Mouse (Mus musculus) hindbrain, embryonic 10.5 days (tissue): ENCODE results near the gene Kcnj1. TPM values are rescaled to one million over a fixed set of nuclear protein-coding genes. Genes with fewer than 3 reads are reported as not detected.

ENCODE experiments used
- DNase-seq: peaks from one replicate; pipeline ENCODE4 v3.0.0-alpha.2; 2017; ENCODE audit warnings: low spot score
- H3K27ac ChIP-seq: fragments of 300-500 bp; sonication (generic); 2 replicates; pipeline ENCODE4 v1.5.1; 2016; ENCODE audit warnings: mild to moderate bottlenecking, moderate library complexity
- H3K27me3 ChIP-seq: fragments of 300-500 bp; sonication (generic); 2 replicates; pipeline ENCODE4 v1.6.1; 2016; ENCODE audit warnings: mild to moderate bottlenecking; ENCODE audit not compliant: poor library complexity, insufficient read depth, severe bottlenecking
- H3K36me3 ChIP-seq: fragments of 300-500 bp; sonication (generic); 2 replicates; pipeline ENCODE4 v1.6.1; 2016; ENCODE audit warnings: mild to moderate bottlenecking, moderate library complexity
- H3K4me1 ChIP-seq: fragments of 300-500 bp; sonication (generic); replicated peaks from 2 replicates; pipeline ENCODE4 v1.6.1; 2016; ENCODE audit warnings: mild to moderate bottlenecking
- H3K4me3 ChIP-seq: fragments of 300-500 bp; sonication (generic); 2 replicates; pipeline ENCODE4 v1.5.1; 2016; ENCODE audit warnings: mild to moderate bottlenecking, moderate library complexity
- H3K9me3 ChIP-seq: fragments of 300-500 bp; sonication (generic); 2 replicates; pipeline ENCODE4 v1.6.1; 2016; ENCODE audit warnings: mild to moderate bottlenecking, moderate library complexity
- WGBS: fragments of 180-500 bp; shearing (Covaris S2); methylation state at CpG from one replicate; pipeline ENCODE4 v1.1.7; 2016; 5-methylcytosine and 5-hydroxymethylcytosine counted together
- polyA plus RNA-seq: library from polyadenylated mRNA; unstranded; fragments of >200 nt; fragmentation: Nextera tagmentation; extraction: Ambion mirVana; gene quantifications from 2 replicates; pipeline ENCODE4 v1.2.1, GENCODE M21; 2016

The Kcnj1 gene
- polyA plus RNA-seq: not detected in 2 replicates

DNA sequence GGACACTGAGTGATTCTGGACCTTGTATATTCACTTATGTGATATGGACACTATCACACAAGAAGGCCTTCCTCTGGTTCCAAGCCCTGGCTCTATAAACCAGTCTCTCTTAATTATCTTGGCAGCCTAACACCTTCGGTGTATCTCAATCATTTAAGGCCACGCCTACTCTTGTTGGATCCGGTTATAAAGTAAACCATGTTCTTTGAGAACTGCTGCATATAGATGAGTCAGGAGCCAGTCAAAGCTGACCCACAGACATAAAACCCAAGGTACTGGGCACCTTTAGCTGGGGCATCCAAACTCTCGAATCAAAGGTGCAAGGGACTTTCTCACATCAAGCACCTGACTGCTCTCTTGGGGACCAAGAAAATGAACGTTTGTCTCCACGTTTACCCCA, at the start of gene Kcnj1:
Gene Kcnj1, plus strand, starts transcription at position 292 of the 400 bp plus-strand sequence.
- no peak for DNase-seq
- Histone ChIP-seq H3K27me3 (no peaks in the 10 kb centered on the region), H3K4me1 (peaks cover 11% of the 10 kb centered on the region), H3K9me3 (no peaks in the 10 kb centered on the region), H3K36me3 (no peaks in the 10 kb centered on the region), H3K4me3 (no peak within 1 kb of the TSS), H3K27ac (no peak within 1 kb of the TSS)
- 90% methylated on average over 6 of the region's 6 CpGs for WGBS

DNA sequence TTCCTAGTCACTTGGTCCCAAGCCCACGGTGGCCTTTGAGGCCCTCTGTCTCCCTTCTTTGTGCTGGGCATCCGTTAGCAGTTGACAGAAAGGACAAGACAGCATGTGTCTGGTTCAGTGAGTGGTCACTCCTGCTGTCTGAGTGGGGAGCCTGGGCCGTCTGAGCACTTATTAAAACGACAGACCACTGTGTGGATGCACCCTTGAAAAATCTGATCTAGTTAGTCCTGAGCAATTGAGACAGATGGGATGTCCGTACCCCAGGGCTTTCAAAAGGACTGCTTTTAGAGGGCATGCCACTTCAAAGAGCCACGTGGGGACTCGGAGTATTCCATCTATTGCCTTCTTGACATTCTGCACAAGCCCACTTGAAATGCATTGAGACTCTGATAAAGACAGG, 48.7 kb upstream of the Kcnj1 start:
- Histone ChIP-seq H3K4me1 (peaks cover 11% of the 10 kb centered on the region), H3K27ac (no peak overlapping the region), H3K4me3 (no peak overlapping the region), H3K9me3 (no peaks in the 10 kb centered on the region), H3K36me3 (no peaks in the 10 kb centered on the region), H3K27me3 (no peaks in the 10 kb centered on the region)
- 63% methylated on average over 7 of the region's 7 CpGs for WGBS
- DNase-seq: no peak

DNA sequence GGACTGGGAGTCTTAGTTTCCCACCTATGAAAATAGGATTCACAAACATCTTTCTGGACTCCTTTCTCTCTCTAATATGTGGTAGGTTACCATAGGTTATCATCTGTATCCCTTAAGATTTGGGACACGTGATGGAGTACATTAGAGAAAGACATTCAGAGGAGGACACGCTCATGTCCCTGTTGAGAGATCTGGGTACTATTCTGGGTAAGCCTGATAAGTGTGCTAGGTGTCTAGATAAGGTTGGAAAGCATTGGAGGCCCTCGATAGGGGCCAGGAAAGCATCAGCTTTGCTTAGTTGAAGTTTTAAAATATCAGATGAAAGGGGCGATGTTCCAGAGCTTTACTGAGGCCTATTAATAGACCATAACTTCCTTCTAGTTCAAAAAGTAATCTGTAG, 43.5 kb upstream of the Kcnj1 start:
- no peaks in the 10 kb centered on the region for H3K4me1 ChIP-seq
- H3K27ac ChIP-seq: no peak overlapping the region
- no peaks in the 10 kb centered on the region for H3K9me3 ChIP-seq
- 86% methylated on average over 4 of the region's 4 CpGs for WGBS
- no peak overlapping the region for H3K4me3 ChIP-seq
- no peaks in the 10 kb centered on the region for H3K36me3 ChIP-seq
- DNase-seq: no peak
- no peaks in the 10 kb centered on the region for H3K27me3 ChIP-seq

- no peaks in the 10 kb centered on the region for H3K4me1 ChIP-seq
- 84% methylated on average over 5 of the region's 5 CpGs for WGBS
- no peak overlapping the region for H3K27ac ChIP-seq
- no peaks in the 10 kb centered on the region for H3K27me3 ChIP-seq
- H3K9me3 ChIP-seq: no peaks in the 10 kb centered on the region
- no peaks in the 10 kb centered on the region for H3K36me3 ChIP-seq
- no peak overlapping the region for H3K4me3 ChIP-seq
- no peak for DNase-seq
Observed at GRCm38 (mm10) chr9:32331162-32331561, 41.1 kb upstream of the Kcnj1 start.

DNA sequence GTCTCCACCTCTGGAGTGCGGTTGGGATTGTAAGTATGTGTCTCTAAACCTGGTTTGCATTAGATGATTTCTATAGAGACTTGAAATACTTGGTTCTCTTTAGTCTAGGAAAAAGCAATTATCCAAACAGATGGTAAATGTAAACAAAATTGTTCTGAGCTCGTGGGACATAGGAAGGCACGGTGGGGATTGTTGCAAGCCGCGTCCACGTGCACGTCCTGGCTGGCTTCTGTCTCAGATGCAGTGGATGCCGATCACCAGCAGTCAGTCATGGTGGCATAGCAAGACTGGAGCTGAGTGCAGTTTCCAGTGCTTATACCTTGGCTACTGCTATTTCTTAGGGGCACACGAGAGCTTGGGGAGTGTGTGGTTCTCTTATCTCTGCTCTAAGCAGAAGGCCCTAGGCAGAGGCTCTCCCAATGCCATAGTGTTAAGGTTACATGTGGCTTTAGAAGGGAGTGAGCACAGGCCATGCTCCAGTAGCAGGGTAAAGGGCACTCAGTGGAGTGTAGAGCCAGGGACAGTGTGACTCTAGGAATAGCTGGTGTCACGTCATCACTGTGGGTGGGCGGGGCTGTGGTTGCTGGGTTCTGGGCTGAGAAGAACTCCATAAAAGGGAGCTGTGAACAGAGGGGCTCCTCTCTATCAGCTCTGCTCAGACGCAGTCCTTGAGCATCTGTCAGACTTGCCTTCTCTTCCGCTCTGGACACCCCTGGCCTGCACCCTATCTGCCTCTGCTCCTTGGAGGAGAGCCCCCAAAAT, 36.7 kb upstream of the Kcnj1 start:
- H3K27ac ChIP-seq: no peak overlapping the region
- H3K4me1 ChIP-seq: no peaks in the 10 kb centered on the region
- H3K27me3 ChIP-seq: peaks cover 9% of the 10 kb centered on the region; the same call in 1 of the 2 replicates
- H3K36me3 ChIP-seq: no peaks in the 10 kb centered on the region
- no peaks in the 10 kb centered on the region for H3K9me3 ChIP-seq
- H3K4me3 ChIP-seq: no peak overlapping the region
- 81% methylated on average over 13 of the region's 13 CpGs for WGBS
- no peak for DNase-seq

DNA sequence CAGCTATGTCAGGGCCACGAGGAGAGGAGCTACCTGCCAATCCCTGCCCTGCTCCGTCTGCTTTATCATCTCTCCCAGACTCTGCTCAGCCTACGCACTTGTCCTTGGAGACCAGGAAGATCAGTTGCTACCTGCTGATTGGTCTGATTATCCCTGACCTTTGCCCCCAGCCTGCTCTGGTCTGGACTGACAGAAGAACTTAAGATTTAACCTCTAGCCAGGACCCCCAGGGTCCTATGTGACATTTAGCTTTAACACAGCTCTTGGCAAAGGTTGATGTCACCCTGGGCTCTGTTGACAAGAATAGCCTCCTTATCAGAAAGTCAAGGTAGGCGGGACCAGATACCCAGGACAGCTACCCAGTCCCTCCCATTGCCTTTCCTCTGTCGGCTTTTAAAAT, 31.5 kb upstream of the Kcnj1 start:
- H3K36me3 ChIP-seq: no peaks in the 10 kb centered on the region
- no peak overlapping the region for H3K4me3 ChIP-seq
- DNase-seq: no peak
- H3K27ac ChIP-seq: no peak overlapping the region
- peaks cover 61% of the 10 kb centered on the region for H3K27me3 ChIP-seq
- H3K4me1 ChIP-seq: peaks cover 22% of the 10 kb centered on the region
- WGBS: 63% methylated on average over 5 of the region's 5 CpGs
- H3K9me3 ChIP-seq: no peaks in the 10 kb centered on the region

- WGBS: 10% methylated on average over 8 of the region's 8 CpGs
- no peak for DNase-seq
- no peaks in the 10 kb centered on the region for H3K36me3 ChIP-seq
- peaks cover 24% of the 10 kb centered on the region for H3K4me1 ChIP-seq
- H3K9me3 ChIP-seq: no peaks in the 10 kb centered on the region
- peaks cover 79% of the 10 kb centered on the region for H3K27me3 ChIP-seq
- H3K27ac ChIP-seq: no peak overlapping the region
- H3K4me3 ChIP-seq: no peak overlapping the region
Observed at GRCm38 (mm10) chr9:32342929-32343328, 29.4 kb upstream of the Kcnj1 start.

GRCm38 (mm10) chr9:32344051-32344450, 28.2 kb upstream of the Kcnj1 start, which contains the start of gene Kcnj5:
Gene Kcnj5, minus strand, starts transcription at chr9:32344350.
- Histone ChIP-seq H3K9me3 (no peaks in the 10 kb centered on the region), H3K4me3 (peak within 1 kb of the TSS; percentile 52), H3K4me1 (peaks cover 24% of the 10 kb centered on the region), H3K27ac (peak within 1 kb of the TSS; percentile 56), H3K36me3 (no peaks in the 10 kb centered on the region), H3K27me3 (peaks cover 80% of the 10 kb centered on the region)
- 1% methylated on average over 20 of the region's 20 CpGs for WGBS
- peak; percentile 39 for DNase-seq

- peak; percentile 20 for DNase-seq
Observed at GRCm38 (mm10) chr9:32344489-32344888, 27.8 kb upstream of the Kcnj1 start.

DNA sequence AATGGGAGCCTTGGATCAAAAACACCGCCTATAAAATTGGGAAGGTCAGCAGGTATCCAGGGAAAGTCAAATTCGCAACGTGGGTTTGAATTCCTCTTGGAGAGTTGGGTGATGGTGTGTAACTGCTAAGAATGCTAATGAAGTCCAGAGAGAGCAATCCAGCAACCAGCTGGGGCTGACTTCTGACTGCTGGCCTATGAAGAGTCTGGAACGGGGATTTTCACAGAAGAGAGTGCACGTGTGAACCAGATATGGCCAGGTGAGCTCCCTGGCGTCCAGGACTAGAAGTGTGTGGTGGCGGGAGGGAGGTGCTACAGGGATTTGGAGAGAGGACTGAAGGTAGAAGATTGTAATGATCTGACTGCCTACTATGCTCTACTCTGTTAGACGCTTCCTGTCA, 24.2 kb upstream of the Kcnj1 start:
- Histone ChIP-seq H3K36me3 (no peaks in the 10 kb centered on the region), H3K27ac (no peak overlapping the region), H3K9me3 (no peaks in the 10 kb centered on the region), H3K4me1 (peaks cover 30% of the 10 kb centered on the region), H3K4me3 (no peak overlapping the region), H3K27me3 (peaks cover 56% of the 10 kb centered on the region)
- DNase-seq: no peak
- 73% methylated on average over 8 of the region's 8 CpGs for WGBS

More at GRCm38 (mm10) chr9:32344489-32344888, 27.8 kb upstream of the Kcnj1 start:
- Histone ChIP-seq H3K4me3 (peak overlapping the region; percentile 52), H3K27me3 (peaks cover 80% of the 10 kb centered on the region), H3K27ac (peak overlapping the region; percentile 56), H3K36me3 (no peaks in the 10 kb centered on the region), H3K9me3 (no peaks in the 10 kb centered on the region), H3K4me1 (peaks cover 24% of the 10 kb centered on the region)
- WGBS: 2% methylated on average over 21 of the region's 21 CpGs

GRCm38 (mm10) chr9:32349344-32349743, 22.9 kb upstream of the Kcnj1 start:
- 89% methylated on average over 10 of the region's 10 CpGs for WGBS
- Histone ChIP-seq H3K9me3 (no peaks in the 10 kb centered on the region), H3K27ac (no peak overlapping the region), H3K27me3 (peaks cover 44% of the 10 kb centered on the region), H3K4me3 (no peak overlapping the region), H3K4me1 (peaks cover 18% of the 10 kb centered on the region), H3K36me3 (no peaks in the 10 kb centered on the region)
- DNase-seq: no peak

- peaks cover 11% of the 10 kb centered on the region for H3K4me1 ChIP-seq
- no peak overlapping the region for H3K4me3 ChIP-seq
- DNase-seq: peak; percentile 65
- no peaks in the 10 kb centered on the region for H3K9me3 ChIP-seq
- no peak overlapping the region for H3K27ac ChIP-seq
- WGBS: 7% methylated on average over 6 of the region's 6 CpGs
- H3K27me3 ChIP-seq: peaks cover 34% of the 10 kb centered on the region
- H3K36me3 ChIP-seq: no peaks in the 10 kb centered on the region
Observed at GRCm38 (mm10) chr9:32350332-32350731, 22.0 kb upstream of the Kcnj1 start.

DNA sequence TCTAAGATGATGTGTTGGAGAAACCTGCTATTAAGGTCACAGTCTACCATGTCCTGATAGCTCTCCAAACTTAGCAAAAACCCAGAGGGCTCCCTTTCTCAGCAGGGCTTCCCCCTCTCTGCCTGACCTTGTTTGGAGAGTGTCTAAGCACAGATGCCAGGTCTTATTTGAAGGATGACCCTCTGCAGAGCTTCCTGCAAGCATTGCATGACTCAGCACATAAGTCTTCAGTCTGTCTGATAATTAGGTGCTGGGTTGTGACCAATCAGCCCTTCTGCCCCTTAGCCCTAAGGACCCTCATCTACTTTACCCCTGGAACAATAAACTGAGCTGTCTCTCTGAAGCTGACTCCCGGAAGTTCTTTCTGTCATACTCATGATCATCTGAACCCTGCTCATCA, 11.5 kb upstream of the Kcnj1 start:
- WGBS: 82% methylated on average over 1 of the region's 1 CpGs
- no peaks in the 10 kb centered on the region for H3K4me1 ChIP-seq
- H3K9me3 ChIP-seq: peaks cover 3% of the 10 kb centered on the region; the same call in 1 of the 2 replicates
- no peaks in the 10 kb centered on the region for H3K36me3 ChIP-seq
- no peak for DNase-seq
- H3K27me3 ChIP-seq: no peaks in the 10 kb centered on the region
- H3K4me3 ChIP-seq: no peak overlapping the region
- H3K27ac ChIP-seq: no peak overlapping the region
